Mouse (Mus musculus): ENCODE measurements at regions not wholly inside any gene's neighbourhood (a gene's known extent, or its start where the extent isn't known, plus 50 kb on each side); places are given as distances from the start of the nearest gene placed in this dataset.
"Not testable (repeated sequence)": the region's sequence is repeated elsewhere in the genome, so short reads cannot be mapped to it uniquely, and the experiment has no call there.

GRCm38 (mm10) chr11:7827402-7827801 is 613.7 kb upstream of the Igfbp3 start:
- intact Hi-C loops (cut with DNase I) = no loop called here
- DNase-seq = no peak

- DNase-seq = peak; percentile 21 to 60
- intact Hi-C loops (cut with DNase I) = no loop called here
Measured at GRCm38 (mm10) chr11:7815750-7816149, 602.0 kb upstream of the Igfbp3 start.

- DNase-seq = no peak
- intact Hi-C loops (cut with DNase I) = no loop called here
Measured at GRCm38 (mm10) chr11:7814556-7814955, 600.8 kb upstream of the Igfbp3 start.

- DNase-seq = no peak
Measured at GRCm38 (mm10) chr11:7812436-7812835, 598.7 kb upstream of the Igfbp3 start.

GRCm38 (mm10) chr11:7809741-7810140 is 596.0 kb upstream of the Igfbp3 start:
- intact Hi-C loops (cut with DNase I) = no loop called here
- DNase-seq = no peak

More at GRCm38 (mm10) chr11:7812436-7812835, 598.7 kb upstream of the Igfbp3 start:
- intact Hi-C loops (cut with DNase I) = no loop called here

GRCm38 (mm10) chr11:7796373-7796772 is 582.6 kb upstream of the Igfbp3 start:
- no peak for DNase-seq
- intact Hi-C loops (cut with DNase I) = no loop called here

GRCm38 (mm10) chr11:7794206-7794605 is 580.5 kb upstream of the Igfbp3 start:
- intact Hi-C loops (cut with DNase I) = no loop called here
- DNase-seq = no peak

- no peak for DNase-seq
Measured at GRCm38 (mm10) chr11:7780476-7781112, 566.9 kb upstream of the Igfbp3 start.

GRCm38 (mm10) chr11:7775361-7775760 is 561.6 kb upstream of the Igfbp3 start:
- intact Hi-C loops (cut with DNase I) = not testable (repeated sequence)

More at GRCm38 (mm10) chr11:7780476-7781112, 566.9 kb upstream of the Igfbp3 start:
- intact Hi-C loops (cut with DNase I) = no loop called here

GRCm38 (mm10) chr11:7765303-7765702 is 551.6 kb upstream of the Igfbp3 start:
- no peak for DNase-seq
- intact Hi-C loops (cut with DNase I) = no loop called here

More at GRCm38 (mm10) chr11:7775361-7775760, 561.6 kb upstream of the Igfbp3 start:
- DNase-seq = not testable (repeated sequence)

GRCm38 (mm10) chr11:7758862-7759467 is 545.2 kb upstream of the Igfbp3 start:
- intact Hi-C loops (cut with DNase I) = no loop called here
- DNase-seq = no peak

Data from gastrocnemius, postnatal 36 days (tissue).